In the genomic region with DNA sequence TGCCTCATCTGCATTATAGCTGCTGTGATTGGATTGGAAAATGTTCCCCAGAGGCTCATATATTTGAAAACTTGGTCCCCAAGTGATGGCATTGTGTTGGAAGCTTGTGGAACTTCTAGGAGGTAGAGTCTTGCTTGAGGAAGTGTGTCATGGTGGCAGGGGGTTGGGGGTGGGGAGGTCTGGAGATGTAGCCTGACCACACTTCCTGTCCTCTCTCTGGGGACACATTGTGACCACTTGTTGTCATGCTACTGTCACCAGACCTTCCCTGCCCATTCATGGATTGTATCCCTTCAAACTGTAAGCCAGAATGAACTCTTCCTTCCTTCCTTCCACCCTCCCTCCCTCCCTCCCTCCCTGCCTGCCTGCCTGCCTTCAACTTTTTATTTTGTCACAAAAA, we compare ENCODE assay signal across 19 mouse cellular contexts. TPM values are rescaled to one million over a fixed set of nuclear protein-coding genes. Genes with fewer than 3 reads are reported as not detected.
DNase-seq lines count a peak whose midpoint lies in the region; ATAC-seq lines count a peak whose summit lies in the region.
"Had no signal": no experiment of that assay in that cellular context is flagged by ENCODE, and none has a peak within 500 bp of the region (broad histone marks: within the 10 kb centered on the region; RNA-seq: fewer than 3 reads in every experiment).

No protein-coding gene starts in this region.

- no peak for ATAC-seq in heart, embryonic 12.5 days (ENCODE audit: insufficient number of reproducible peaks, low FRiP score)
- peak; percentile 55; the same call in 1 of the 2 replicates for ATAC-seq in megakaryocyte, adult 5-6 weeks (ENCODE audit: poor library complexity, severe bottlenecking)
- ATAC-seq in megakaryocyte progenitor cell, adult 5-6 weeks (replicated peaks; ENCODE audit: poor library complexity), result no peak
- ATAC-seq: forebrain, embryonic 13.5 days; forebrain, embryonic 15.5 days; forebrain, postnatal 0 days had no signal

- H3K9me3 ChIP-seq in heart, embryonic 12.5 days (replicated peaks), result 0 out of 2 replicates have a peak, but pooled peaks cover 3% of the 10 kb centered on the region
- H3K9me3 ChIP-seq: embryonic facial prominence, embryonic 10.5 days; embryonic facial prominence, embryonic 12.5 days; forebrain, embryonic 13.5 days; forebrain, embryonic 15.5 days had no signal

- H3K4me3 ChIP-seq in heart, embryonic 12.5 days, result no peak overlapping the region
- H3K4me3 ChIP-seq: embryonic facial prominence, embryonic 10.5 days; embryonic facial prominence, embryonic 12.5 days; forebrain, embryonic 13.5 days; forebrain, embryonic 15.5 days had no signal

- H3K4me1 ChIP-seq in heart, embryonic 12.5 days (replicated peaks), result peaks cover 16% of the 10 kb centered on the region; the same call in 1 of the 2 replicates

- H3K27ac ChIP-seq in heart, embryonic 12.5 days (ENCODE audit: poor library complexity, severe bottlenecking), result no peak overlapping the region
- H3K27ac ChIP-seq: embryonic facial prominence, embryonic 10.5 days; embryonic facial prominence, embryonic 12.5 days; forebrain, embryonic 13.5 days; forebrain, embryonic 15.5 days had no signal

- DNase-seq in heart, adult 11 months, result peak; percentile 89
- peak; percentile 15 for DNase-seq in splenic B cell, adult 2 months (ENCODE audit: low read depth, low spot score)
- DNase-seq in testis, postnatal 14 days (ENCODE audit: low spot score), result no peak
- DNase-seq: adrenal gland, adult 8-10 months; adrenal gland, postnatal 14 days; adrenal gland, postnatal 36 days; cerebellum, adult 11-12 months; cerebellum, adult 2 months; cerebellum, adult 9-10 months; cerebellum, postnatal 10 days; cerebellum, postnatal 25 days; forebrain, postnatal 0 days had no signal

- no peaks in the 10 kb centered on the region for H3K36me3 ChIP-seq in heart, embryonic 12.5 days
- no peaks in the 10 kb centered on the region for H3K36me3 ChIP-seq in splenic B cell, adult 2 months (ENCODE audit: control insufficient read depth, insufficient read depth, low read length, poor library complexity, severe bottlenecking)
- H3K36me3 ChIP-seq: embryonic facial prominence, embryonic 10.5 days; embryonic facial prominence, embryonic 12.5 days; forebrain, embryonic 15.5 days had no signal

- no peaks in the 10 kb centered on the region for H3K27me3 ChIP-seq in heart, embryonic 12.5 days (replicated peaks)
- H3K27me3 ChIP-seq in splenic B cell, adult 2 months (ENCODE audit: control insufficient read depth, insufficient read depth, low read length, poor library complexity, severe bottlenecking), result no peaks in the 10 kb centered on the region; the same call in 1 of the 2 replicates
- H3K27me3 ChIP-seq: embryonic facial prominence, embryonic 12.5 days; forebrain, embryonic 13.5 days; forebrain, embryonic 15.5 days had no signal

- H3K9ac ChIP-seq in heart, embryonic 12.5 days, result no peak overlapping the region
- H3K9ac ChIP-seq: embryonic facial prominence, embryonic 12.5 days; forebrain, embryonic 13.5 days; forebrain, embryonic 15.5 days; forebrain, postnatal 0 days had no signal

- H3K4me2 ChIP-seq in heart, embryonic 12.5 days, result no peak overlapping the region
- H3K4me2 ChIP-seq: embryonic facial prominence, embryonic 12.5 days; forebrain, embryonic 13.5 days; forebrain, embryonic 15.5 days had no signal

RNA-seq across cellular contexts. Expression of gene Cep85l, which starts 22.5 kb away (rescaled TPM):
- polyA plus RNA-seq in heart, embryonic 12.5 days (2016; fragmentation: Nextera tagmentation; extraction: Ambion mirVana), result 5.5 TPM in 2 replicates
- total RNA-seq in megakaryocyte, adult 5-6 weeks (2015), result 24.1 and 24.6 TPM in 2 replicates
- total RNA-seq in megakaryocyte, adult 5-6 weeks (2017), result 32.9 and 33.4 TPM in 2 replicates
- 34.0 and 37.0 TPM in 2 replicates for total RNA-seq in megakaryocyte progenitor cell, adult 5-6 weeks (2015)
- 34.9 and 44.2 TPM in 2 replicates for total RNA-seq in megakaryocyte progenitor cell, adult 5-6 weeks (2017)
